In the genomic region with DNA sequence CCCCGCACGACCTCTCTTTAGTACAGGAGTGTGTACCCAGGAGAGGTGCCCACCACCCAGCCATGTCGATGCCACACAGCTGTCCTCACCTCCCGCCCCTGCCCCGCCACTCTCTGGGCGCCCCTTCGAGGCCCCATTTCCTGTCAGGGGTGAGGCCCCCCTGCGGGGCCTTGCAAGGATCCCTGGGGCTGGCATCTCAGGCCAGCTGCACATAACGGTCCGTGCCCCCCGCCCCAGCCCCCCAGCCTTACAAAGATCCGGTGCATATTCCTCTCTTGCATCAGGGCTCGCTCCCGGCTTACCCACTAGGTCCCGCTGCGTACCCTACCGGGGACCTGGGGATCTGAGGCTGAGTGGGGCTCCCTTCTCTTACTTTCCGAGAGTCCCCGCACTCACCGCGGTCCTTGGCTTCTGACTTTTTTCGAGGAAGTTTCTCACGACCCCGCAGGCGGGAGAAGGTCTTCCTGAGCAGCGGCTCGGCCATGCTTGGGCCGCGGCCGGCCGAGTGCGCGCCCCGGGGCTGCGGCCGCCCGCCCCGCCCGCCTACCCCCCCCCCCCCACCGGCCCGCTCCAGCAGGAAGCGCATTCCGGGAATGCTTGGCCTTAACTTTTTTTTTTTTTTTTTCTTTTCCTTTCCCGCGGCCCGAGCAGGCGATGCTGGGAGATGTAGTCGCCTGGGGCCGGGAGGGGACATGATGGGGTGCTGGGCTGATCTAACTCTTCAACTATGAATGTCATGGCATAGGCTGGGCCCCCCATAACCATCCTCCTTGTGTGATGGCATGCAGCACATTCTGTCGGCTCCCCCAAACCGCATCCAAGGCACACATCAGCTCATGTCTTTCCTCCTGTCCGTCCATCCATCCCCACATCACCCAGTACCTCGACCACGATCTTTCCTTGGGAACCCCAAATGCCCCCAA, we compare ENCODE assay signal across 8 mouse cellular contexts. TPM values are rescaled to one million over a fixed set of nuclear protein-coding genes. Genes with fewer than 3 reads are reported as not detected.
A peak's percentile ranks its signal among the peaks of the same experiment; 100 is the strongest.
DNase-seq lines count a peak whose midpoint lies in the region; ATAC-seq and TF ChIP-seq lines count a peak whose summit lies in the region.

TSS of gene Syde1 (minus strand) at position 559 of the 923 bp plus-strand sequence.

- H3K4me1 ChIP-seq in forebrain, postnatal 0 days (ENCODE audit: insufficient read depth): no peaks in the 10 kb centered on the region
- H3K4me1 ChIP-seq in hindbrain, embryonic 10.5 days (replicated peaks): peaks cover 19% of the 10 kb centered on the region
- H3K4me1 ChIP-seq in limb, embryonic 12.5 days (replicated peaks): peaks cover 14% of the 10 kb centered on the region
- peaks cover 16% of the 10 kb centered on the region for H3K4me1 ChIP-seq in midbrain, embryonic 13.5 days (replicated peaks)
- H3K4me1 ChIP-seq in thymus, adult 2 months (replicated peaks; ENCODE audit: control insufficient read depth, insufficient read depth, low read length): peaks cover 61% of the 10 kb centered on the region

- H3K4me3 ChIP-seq in forebrain, postnatal 0 days (ENCODE audit: low read depth, low read length): peak within 1 kb of the TSS; percentile 45
- H3K4me3 ChIP-seq in hindbrain, embryonic 10.5 days: peak within 1 kb of the TSS; percentile 68
- peak within 1 kb of the TSS; percentile 74 for H3K4me3 ChIP-seq in limb, embryonic 12.5 days (replicated peaks)
- peak within 1 kb of the TSS; percentile 42 for H3K4me3 ChIP-seq in midbrain, embryonic 13.5 days (replicated peaks)
- H3K4me3 ChIP-seq in thymus, adult 2 months (ENCODE audit: control insufficient read depth, insufficient read depth, low read length): peak within 1 kb of the TSS; percentile 53

- no peaks in the 10 kb centered on the region for H3K9me3 ChIP-seq in forebrain, postnatal 0 days (ENCODE audit: low read length)
- H3K9me3 ChIP-seq in hindbrain, embryonic 10.5 days: no peaks in the 10 kb centered on the region
- H3K9me3 ChIP-seq in limb, embryonic 12.5 days: no peaks in the 10 kb centered on the region
- H3K9me3 ChIP-seq in midbrain, embryonic 13.5 days: no peaks in the 10 kb centered on the region

- H3K36me3 ChIP-seq in forebrain, postnatal 0 days (ENCODE audit: insufficient read depth): no peaks in the 10 kb centered on the region
- peaks cover 30% of the 10 kb centered on the region for H3K36me3 ChIP-seq in hindbrain, embryonic 10.5 days
- peaks cover 32% of the 10 kb centered on the region for H3K36me3 ChIP-seq in limb, embryonic 12.5 days
- H3K36me3 ChIP-seq in midbrain, embryonic 13.5 days: peaks cover 16% of the 10 kb centered on the region; the same call in 1 of the 2 replicates
- H3K36me3 ChIP-seq in thymus, adult 2 months (ENCODE audit: control insufficient read depth, insufficient read depth, low read length): no peaks in the 10 kb centered on the region

- TF ChIP-seq POLR2A in thymus, adult 2 months (IDR thresholded peaks at IDR 0.05; ENCODE audit: control insufficient read depth, extremely low read depth, insufficient read depth, low read length, poor library complexity): peak; percentile 70

- no peaks in the 10 kb centered on the region; the same call in 1 of the 2 replicates for H3K27me3 ChIP-seq in forebrain, postnatal 0 days (ENCODE audit: insufficient read depth, low read length)
- no peaks in the 10 kb centered on the region for H3K27me3 ChIP-seq in hindbrain, embryonic 10.5 days (ENCODE audit: insufficient read depth, poor library complexity, severe bottlenecking)
- H3K27me3 ChIP-seq in limb, embryonic 12.5 days: no peaks in the 10 kb centered on the region
- no peaks in the 10 kb centered on the region; the same call in 1 of the 2 replicates for H3K27me3 ChIP-seq in midbrain, embryonic 13.5 days
- H3K27me3 ChIP-seq in thymus, adult 2 months (ENCODE audit: control insufficient read depth, insufficient read depth, low read length): no peaks in the 10 kb centered on the region

- TF ChIP-seq CTCF in forebrain, postnatal 0 days (IDR thresholded peaks at IDR 0.05; ENCODE audit: low read depth): no peak
- TF ChIP-seq CTCF in thymus, adult 2 months (IDR thresholded peaks at IDR 0.05; ENCODE audit: borderline replicate concordance, control insufficient read depth, extremely low read depth, insufficient read depth, low read length, poor library complexity): peak; percentile 18; the same call in 1 of the 2 replicates

- peak within 1 kb of the TSS; percentile 59; the same call in 1 of the 2 replicates for H3K27ac ChIP-seq in forebrain, postnatal 0 days (ENCODE audit: low read depth, low read length)
- H3K27ac ChIP-seq in hindbrain, embryonic 10.5 days: peak within 1 kb of the TSS; percentile 92
- H3K27ac ChIP-seq in limb, embryonic 12.5 days: peak within 1 kb of the TSS; percentile 88
- H3K27ac ChIP-seq in midbrain, embryonic 13.5 days: no peak within 1 kb of the TSS
- peak within 1 kb of the TSS; percentile 94 for H3K27ac ChIP-seq in thymus, adult 2 months (ENCODE audit: control insufficient read depth, insufficient read depth, low read length)

- WGBS in forebrain, postnatal 0 days: 4% methylated on average over 47 of the region's 54 CpGs
- WGBS in hindbrain, embryonic 10.5 days: 4% methylated on average over 49 of the region's 54 CpGs
- WGBS in limb, embryonic 12.5 days: 5% methylated on average over 34 of the region's 54 CpGs
- 5% methylated on average over 45 of the region's 54 CpGs for WGBS in midbrain, embryonic 13.5 days
- 3% methylated on average over 43 of the region's 54 CpGs for WGBS in thymus, adult 2 months

- peak within 1 kb of the TSS; percentile 49 for H3K9ac ChIP-seq in forebrain, postnatal 0 days
- peak within 1 kb of the TSS; percentile 86 for H3K9ac ChIP-seq in limb, embryonic 12.5 days (replicated peaks)
- H3K9ac ChIP-seq in midbrain, embryonic 13.5 days (replicated peaks): peak within 1 kb of the TSS; percentile 60

- ATAC-seq in forebrain, postnatal 0 days: peak; percentile 60
- ATAC-seq in limb, embryonic 12.5 days (ENCODE audit: insufficient number of reproducible peaks, insufficient read depth, low FRiP score, low TSS enrichment, low read depth): peak; percentile 77
- peak; percentile 80 for ATAC-seq in midbrain, embryonic 13.5 days
- no peak for ATAC-seq in monocyte, adult 5-6 weeks (replicated peaks; ENCODE audit: insufficient number of reproducible peaks, low FRiP score, low TSS enrichment, poor library complexity, severe bottlenecking)

- DNase-seq in CD4-positive, CD25-positive, alpha-beta regulatory T cell, adult 2 months (ENCODE audit: low read depth, low spot score): peak; percentile 54
- peak; percentile 72 for DNase-seq in adrenal gland, postnatal 14 days
- peak; percentile 20 for DNase-seq in forebrain, postnatal 0 days
- peak; percentile 68 for DNase-seq in hindbrain, embryonic 10.5 days (ENCODE audit: low spot score)
- DNase-seq in thymus, adult 2 months: peak; percentile 87

- peak within 1 kb of the TSS; percentile 76 for H3K4me2 ChIP-seq in forebrain, postnatal 0 days (ENCODE audit: low read depth)
- peak within 1 kb of the TSS; percentile 63 for H3K4me2 ChIP-seq in limb, embryonic 12.5 days
- peak within 1 kb of the TSS; percentile 65 for H3K4me2 ChIP-seq in midbrain, embryonic 13.5 days (replicated peaks)

RNA-seq across cellular contexts. Expression of gene Syde1, which starts in this region (rescaled TPM):
- total RNA-seq in adrenal gland, postnatal 14 days (2021): 28.8 and 37.0 TPM in 2 replicates
- total RNA-seq in forebrain, postnatal 0 days (2014; rRNA removed): 5.5 and 9.0 TPM in 2 replicates
- polyA plus RNA-seq in forebrain, postnatal 0 days (2015; fragmentation: Nextera tagmentation; extraction: Ambion mirVana): 2.7 and 2.8 TPM in 2 replicates
- 12.2 TPM in 2 replicates for polyA plus RNA-seq in hindbrain, embryonic 10.5 days (2016; fragmentation: Nextera tagmentation; extraction: Ambion mirVana)
- 19.0 and 19.7 TPM in 2 replicates for polyA plus RNA-seq in limb, embryonic 12.5 days (2016; fragmentation: Nextera tagmentation; extraction: Ambion mirVana)
- polyA plus RNA-seq in midbrain, embryonic 13.5 days (2015; fragmentation: Nextera tagmentation; extraction: Ambion mirVana): 4.1 and 4.9 TPM in 2 replicates
- 12.2 and 12.3 TPM in 2 replicates for polyA plus RNA-seq in thymus, adult 2 months (2012; rRNA removed)
- 0.32 to 0.48 TPM in 2 of 3 replicates, not detected in the other for total RNA-seq in monocyte, adult 5-6 weeks (2017)

Comparison
In these comparisons a context has a peak if more than half of its experiments do, and no peak if none do; other contexts are left out.
1. DNase-seq: peak in every context shown above with its lines; median percentile 87 in thymus, adult 2 months; 72 in adrenal gland, postnatal 14 days; 68 in hindbrain, embryonic 10.5 days; 54 in CD4-positive, CD25-positive, alpha-beta regulatory T cell, adult 2 months; 20 in forebrain, postnatal 0 days.